Mouse (Mus musculus) lung, embryonic 15.5 days (tissue): ENCODE results near the gene Lamtor4. TPM values are rescaled to one million over a fixed set of nuclear protein-coding genes. Genes with fewer than 3 reads are reported as not detected.

Source experiments
- ATAC-seq: fragments of 200-750 bp; cut with Nextera tagmentation; 2 replicates; pipeline ENCODE4 v1.8.0; 2017; ENCODE audit warnings: moderate number of reproducible peaks, borderline replicate concordance; ENCODE audit not compliant: low FRiP score, low TSS enrichment; ENCODE audit errors: extremely low read depth
- H3K27ac ChIP-seq: fragments of 300-500 bp; sonication (generic); 2 replicates; pipeline ENCODE4 v1.5.1; 2015; ENCODE audit warnings: moderate library complexity, mild to moderate bottlenecking, inconsistent platforms
- H3K27me3 ChIP-seq: fragments of 300-500 bp; sonication (generic); 2 replicates; pipeline ENCODE4 v1.6.1; 2015; ENCODE audit warnings: inconsistent platforms
- H3K36me3 ChIP-seq: fragments of 300-500 bp; sonication (generic); 2 replicates; pipeline ENCODE4 v1.6.1; 2015; ENCODE audit warnings: inconsistent platforms
- H3K4me1 ChIP-seq: fragments of 300-500 bp; sonication (generic); 2 replicates; pipeline ENCODE4 v1.6.1; 2015; ENCODE audit warnings: inconsistent platforms
- H3K4me2 ChIP-seq: fragments of 300-500 bp; sonication (generic); 2 replicates; pipeline ENCODE4 v1.6.1; 2015; ENCODE audit warnings: inconsistent platforms, mild to moderate bottlenecking, moderate library complexity
- H3K4me3 ChIP-seq: fragments of 300-500 bp; sonication (generic); 2 replicates; pipeline ENCODE4 v1.5.1; 2015; ENCODE audit warnings: mild to moderate bottlenecking, inconsistent platforms
- H3K9ac ChIP-seq: fragments of 300-500 bp; sonication (generic); 2 replicates; pipeline ENCODE4 v1.6.1; 2015; ENCODE audit warnings: inconsistent platforms
- H3K9me3 ChIP-seq: fragments of 300-500 bp; sonication (generic); 2 replicates; pipeline ENCODE4 v1.6.1; 2016; ENCODE audit warnings: inconsistent platforms
- WGBS: fragments of 180-500 bp; shearing (Covaris S2); methylation state at CpG from one replicate; pipeline ENCODE4 v1.1.7; 2015; 5-methylcytosine and 5-hydroxymethylcytosine counted together
- polyA plus RNA-seq: library from polyadenylated mRNA; unstranded; fragments of >200 nt; fragmentation: Nextera tagmentation; extraction: Ambion mirVana; gene quantifications from 2 replicates; pipeline ENCODE4 v1.2.1, GENCODE M21; 2015

The Lamtor4 gene
- polyA plus RNA-seq, 1 experiment from 2014 or later = 58.6 TPM

- ATAC-seq = no peak
- Histone ChIP-seq H3K27ac (no peak overlapping the region), H3K27me3 (no peaks in the 10 kb centered on the region), H3K4me1 (no peaks in the 10 kb centered on the region), H3K9me3 (no peaks in the 10 kb centered on the region), H3K9ac (no peak overlapping the region), H3K36me3 (no peaks in the 10 kb centered on the region), H3K4me3 (no peak overlapping the region), H3K4me2 (no peak overlapping the region)
- WGBS = 77% methylated on average over 2 of the region's 2 CpGs
These were observed 21.5 kb upstream of the Lamtor4 start for GRCm38 (mm10) chr5:138233778-138234177.

GRCm38 (mm10) chr5:138234224-138234623 is 21.1 kb upstream of the Lamtor4 start:
- no peak overlapping the region for H3K4me3 ChIP-seq
- H3K4me2 ChIP-seq = no peak overlapping the region
- no peak overlapping the region for H3K9ac ChIP-seq
- H3K4me1 ChIP-seq = no peaks in the 10 kb centered on the region
- H3K27me3 ChIP-seq = no peaks in the 10 kb centered on the region
- no peak for ATAC-seq
- no peaks in the 10 kb centered on the region for H3K36me3 ChIP-seq
- no peaks in the 10 kb centered on the region for H3K9me3 ChIP-seq
- no peak overlapping the region for H3K27ac ChIP-seq

DNA sequence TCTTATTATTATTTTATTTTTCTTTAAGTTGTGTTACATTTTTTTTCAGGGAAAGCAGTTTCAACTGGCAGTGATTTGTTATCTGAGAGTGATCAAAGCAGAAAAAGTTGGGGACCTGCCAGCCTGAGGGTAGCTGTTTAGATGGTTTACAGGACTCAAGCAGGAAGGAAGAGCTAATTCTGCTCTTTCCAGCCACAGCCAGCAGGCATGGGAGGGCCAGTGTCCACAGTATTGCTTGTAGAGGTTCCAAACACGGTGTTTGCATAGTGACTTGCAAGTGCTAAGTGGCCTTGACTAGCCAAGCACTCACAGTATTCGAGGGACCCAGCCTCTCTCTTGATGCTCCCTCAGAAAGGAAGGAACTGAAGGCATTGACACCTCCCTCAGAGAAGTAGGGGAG is 13.8 kb upstream of the Lamtor4 start:
- Histone ChIP-seq H3K27me3 (no peaks in the 10 kb centered on the region), H3K27ac (no peak overlapping the region), H3K9me3 (no peaks in the 10 kb centered on the region), H3K4me3 (no peak overlapping the region), H3K4me2 (no peak overlapping the region), H3K4me1 (no peaks in the 10 kb centered on the region), H3K36me3 (no peaks in the 10 kb centered on the region), H3K9ac (no peak overlapping the region)
- ATAC-seq = no peak
- WGBS = 11% methylated on average over 2 of the region's 2 CpGs

GRCm38 (mm10) chr5:138251144-138251543 is 4.1 kb upstream of the Lamtor4 start:
- WGBS = 80% methylated on average over 12 of the region's 12 CpGs
- H3K4me3 ChIP-seq = no peak overlapping the region
- H3K36me3 ChIP-seq = no peaks in the 10 kb centered on the region
- H3K27me3 ChIP-seq = no peaks in the 10 kb centered on the region
- peaks cover 6% of the 10 kb centered on the region for H3K4me1 ChIP-seq
- H3K9me3 ChIP-seq = no peaks in the 10 kb centered on the region
- no peak overlapping the region for H3K9ac ChIP-seq
- no peak for ATAC-seq
- no peak overlapping the region for H3K4me2 ChIP-seq
- H3K27ac ChIP-seq = no peak overlapping the region

- no peak overlapping the region for H3K4me2 ChIP-seq
- no peak overlapping the region for H3K4me3 ChIP-seq
- ATAC-seq = no peak
- WGBS = 93% methylated on average over 3 of the region's 3 CpGs
- no peak overlapping the region for H3K9ac ChIP-seq
- H3K4me1 ChIP-seq = peaks cover 10% of the 10 kb centered on the region
- no peak overlapping the region for H3K27ac ChIP-seq
- 0 out of 2 replicates have a peak, but pooled peaks cover 3% of the 10 kb centered on the region for H3K36me3 ChIP-seq
- no peaks in the 10 kb centered on the region for H3K27me3 ChIP-seq
- H3K9me3 ChIP-seq = no peaks in the 10 kb centered on the region
These were observed 2.2 kb upstream of the Lamtor4 start for GRCm38 (mm10) chr5:138253061-138253460.

DNA sequence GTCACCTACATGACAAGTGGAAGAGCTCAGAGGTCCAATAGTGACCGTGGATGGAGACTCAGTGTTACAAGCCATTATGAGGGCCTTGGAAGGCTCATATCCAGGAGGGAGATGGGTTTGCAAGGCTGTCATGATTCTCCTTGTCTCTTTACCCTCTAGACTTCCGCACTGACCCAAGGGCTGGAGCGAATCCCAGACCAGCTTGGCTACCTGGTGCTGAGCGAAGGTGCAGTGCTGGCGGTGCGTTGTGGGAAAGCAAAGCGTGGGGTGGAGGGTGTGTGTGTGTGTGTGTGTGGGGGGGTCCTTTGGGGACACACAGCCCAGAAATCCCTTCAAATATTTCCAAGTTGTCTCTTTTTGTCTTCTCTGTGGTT is 799 bp downstream of the Lamtor4 start:
- 20% methylated on average over 7 of the region's 7 CpGs for WGBS
- ATAC-seq = no peak
- no peaks in the 10 kb centered on the region for H3K27me3 ChIP-seq

GRCm38 (mm10) chr5:138256966-138257584 is 1.8 kb downstream of the Lamtor4 start:
- Histone ChIP-seq H3K9ac (no peak overlapping the region), H3K27ac (no peak overlapping the region), H3K9me3 (no peaks in the 10 kb centered on the region), H3K4me1 (peaks cover 16% of the 10 kb centered on the region), H3K27me3 (no peaks in the 10 kb centered on the region), H3K36me3 (peaks cover 38% of the 10 kb centered on the region), H3K4me3 (no peak overlapping the region), H3K4me2 (no peak overlapping the region)
- ATAC-seq = no peak
- 80% methylated on average over 10 of the region's 10 CpGs for WGBS

More for the DNA sequence above, 799 bp downstream of the Lamtor4 start:
- Histone ChIP-seq H3K4me3 (peak overlapping the region; percentile 76), H3K4me2 (peak overlapping the region; percentile 70), H3K9ac (peak overlapping the region; percentile 61), H3K36me3 (peaks cover 29% of the 10 kb centered on the region), H3K9me3 (no peaks in the 10 kb centered on the region), H3K27ac (peak overlapping the region; percentile 77), H3K4me1 (peaks cover 10% of the 10 kb centered on the region)

GRCm38 (mm10) chr5:138257585-138257978 is 2.3 kb downstream of the Lamtor4 start:
- Histone ChIP-seq H3K9me3 (no peaks in the 10 kb centered on the region), H3K36me3 (peaks cover 39% of the 10 kb centered on the region), H3K4me1 (peaks cover 21% of the 10 kb centered on the region), H3K4me3 (no peak overlapping the region), H3K4me2 (no peak overlapping the region), H3K27ac (no peak overlapping the region), H3K27me3 (no peaks in the 10 kb centered on the region), H3K9ac (no peak overlapping the region)
- 93% methylated on average over 4 of the region's 4 CpGs for WGBS
- no peak for ATAC-seq

DNA sequence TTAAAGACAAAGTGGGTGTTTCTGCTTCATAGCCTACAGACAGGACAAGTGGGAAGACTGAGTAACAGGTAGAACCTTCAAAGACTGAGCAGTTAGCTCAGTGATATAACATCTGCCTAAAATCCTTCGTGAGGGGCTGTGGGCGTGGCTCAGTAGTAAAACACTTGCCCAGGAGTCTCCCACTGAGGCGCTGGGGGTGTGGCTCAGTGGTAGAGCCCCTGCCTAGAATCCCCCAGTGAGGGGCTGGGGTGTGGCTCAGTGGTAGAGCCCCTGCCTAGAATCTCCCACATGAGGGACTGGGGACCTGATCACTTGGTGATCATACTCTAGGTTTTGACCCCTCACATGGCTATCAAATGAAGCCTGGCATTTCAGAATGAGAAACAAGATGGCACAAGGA is 2.8 kb downstream of the Lamtor4 start:
- no peak overlapping the region for H3K27ac ChIP-seq
- ATAC-seq = no peak
- 74% methylated on average over 3 of the region's 3 CpGs for WGBS
- no peak overlapping the region for H3K4me3 ChIP-seq
- no peaks in the 10 kb centered on the region for H3K27me3 ChIP-seq
- H3K36me3 ChIP-seq = peaks cover 39% of the 10 kb centered on the region
- no peaks in the 10 kb centered on the region for H3K9me3 ChIP-seq
- H3K4me1 ChIP-seq = peaks cover 26% of the 10 kb centered on the region
- H3K4me2 ChIP-seq = no peak overlapping the region
- H3K9ac ChIP-seq = no peak overlapping the region

DNA sequence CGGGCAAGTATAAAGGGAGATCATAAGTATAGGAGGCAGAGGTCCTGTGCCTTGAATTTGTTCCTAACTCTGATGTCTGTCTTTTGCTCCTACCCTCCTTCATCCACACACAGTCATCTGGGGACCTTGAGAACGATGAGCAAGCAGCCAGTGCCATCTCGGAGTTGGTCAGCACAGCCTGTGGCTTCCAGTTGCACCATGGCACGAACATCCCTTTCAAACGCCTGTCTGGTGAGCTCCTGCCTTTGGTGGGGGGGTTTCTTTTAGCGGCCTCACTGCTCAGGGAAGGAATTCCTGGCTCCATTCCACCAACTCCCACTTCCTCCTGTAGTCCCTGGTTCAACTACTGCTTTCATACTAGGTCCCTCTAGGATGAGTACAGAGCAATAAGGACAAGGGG is 3.3 kb downstream of the Lamtor4 start:
- WGBS = 76% methylated on average over 6 of the region's 6 CpGs
- Histone ChIP-seq H3K27ac (no peak overlapping the region), H3K9me3 (no peaks in the 10 kb centered on the region), H3K4me2 (no peak overlapping the region), H3K36me3 (peaks cover 39% of the 10 kb centered on the region), H3K4me3 (no peak overlapping the region), H3K9ac (no peak overlapping the region), H3K4me1 (peaks cover 29% of the 10 kb centered on the region), H3K27me3 (no peaks in the 10 kb centered on the region)
- no peak for ATAC-seq

DNA sequence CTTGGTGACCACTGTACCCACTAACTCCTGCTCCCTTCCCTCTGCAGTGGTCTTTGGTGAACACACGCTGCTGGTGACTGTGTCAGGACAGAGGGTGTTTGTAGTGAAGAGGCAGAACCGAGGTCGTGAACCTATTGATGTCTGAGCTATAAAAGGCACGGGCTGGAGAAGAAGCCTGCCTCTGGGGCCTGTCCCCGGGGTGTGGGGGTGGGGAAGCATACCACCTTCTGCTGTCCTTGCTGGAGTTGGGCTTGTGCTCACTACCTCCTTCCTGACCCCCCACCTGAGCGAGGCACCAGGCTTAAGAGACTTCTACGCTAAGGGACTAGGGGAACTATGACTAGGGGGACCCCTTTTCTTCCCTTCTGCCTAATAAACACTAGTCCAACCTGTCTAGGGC is 3.7 kb downstream of the Lamtor4 start:
- H3K4me3 ChIP-seq = no peak overlapping the region
- H3K4me2 ChIP-seq = no peak overlapping the region
- WGBS = 67% methylated on average over 7 of the region's 7 CpGs
- H3K9me3 ChIP-seq = no peaks in the 10 kb centered on the region
- H3K4me1 ChIP-seq = peaks cover 29% of the 10 kb centered on the region
- no peak for ATAC-seq
- no peak overlapping the region for H3K27ac ChIP-seq
- H3K27me3 ChIP-seq = no peaks in the 10 kb centered on the region
- H3K36me3 ChIP-seq = peaks cover 39% of the 10 kb centered on the region
- H3K9ac ChIP-seq = no peak overlapping the region

GRCm38 (mm10) chr5:138260051-138260450 is 4.8 kb downstream of the Lamtor4 start:
- Histone ChIP-seq H3K4me1 (peaks cover 34% of the 10 kb centered on the region), H3K36me3 (peaks cover 39% of the 10 kb centered on the region), H3K9ac (no peak overlapping the region), H3K27ac (no peak overlapping the region), H3K27me3 (no peaks in the 10 kb centered on the region), H3K4me2 (no peak overlapping the region), H3K4me3 (no peak overlapping the region), H3K9me3 (no peaks in the 10 kb centered on the region)
- ATAC-seq = no peak
- WGBS = 81% methylated on average over 10 of the region's 10 CpGs

DNA sequence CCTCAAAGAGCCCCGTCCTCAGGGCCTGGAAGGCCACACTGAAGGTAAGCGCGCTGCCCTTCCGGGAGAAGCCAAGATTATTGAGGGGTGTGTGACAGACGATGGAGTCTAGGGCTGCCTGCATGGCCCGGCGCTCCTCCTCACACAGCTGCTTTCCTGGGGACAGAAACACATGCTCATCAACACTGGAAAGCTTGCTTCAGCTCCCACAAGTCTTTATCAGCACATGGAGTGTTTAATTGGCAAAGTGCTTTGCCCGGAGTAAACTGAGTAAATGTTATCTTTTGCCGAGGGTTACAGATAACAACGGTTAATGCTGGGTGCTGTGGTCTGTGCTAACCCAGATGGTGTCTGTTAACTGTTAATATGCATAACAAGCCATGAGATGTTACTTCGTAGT is 5.6 kb downstream of the Lamtor4 start:
- Histone ChIP-seq H3K4me1 (peaks cover 34% of the 10 kb centered on the region), H3K27me3 (no peaks in the 10 kb centered on the region), H3K4me2 (no peak overlapping the region), H3K4me3 (no peak overlapping the region), H3K36me3 (peaks cover 39% of the 10 kb centered on the region), H3K9me3 (no peaks in the 10 kb centered on the region), H3K9ac (no peak overlapping the region), H3K27ac (no peak overlapping the region)
- 67% methylated on average over 11 of the region's 11 CpGs for WGBS
- ATAC-seq = no peak
